Mouse (Mus musculus) ES-E14 (cell line): ENCODE data around the gene Fam208b. TPM values are rescaled to one million over a fixed set of nuclear protein-coding genes. Genes with fewer than 3 reads are reported as not detected.

Experiments
- total RNA-seq: library from RNA; depleted of rRNA; stranded (reverse); fragments of 300-350 nt; gene quantifications from 2 replicates; pipeline ENCODE4 v1.2.3, GENCODE M21; 2012; rRNA removed

Gene Fam208b
- total RNA-seq, 1 experiment: 34.9 TPM

Other genes starting within 250 kb of the Fam208b start
- 210 and 359 TPM in 2 replicates for gene Gdi2, start 73.0 kb downstream of the Fam208b start, total RNA-seq
- gene Asb13, start 22.9 kb upstream of the Fam208b start, total RNA-seq: 2.3 and 3.0 TPM in 2 replicates
- not detected in 2 replicates for gene Calml3, start 193.2 kb upstream of the Fam208b start, total RNA-seq
- not detected in 2 replicates for gene Calm4, start 226.6 kb upstream of the Fam208b start, total RNA-seq
- gene Calm5, start 243.1 kb upstream of the Fam208b start, total RNA-seq: not detected in 2 replicates